Mouse (Mus musculus): ENCODE measurements around the gene Trank1. TPM values are rescaled to one million over a fixed set of nuclear protein-coding genes. Genes with fewer than 3 reads are reported as not detected.

Gene Trank1
- polyA plus RNA-seq, 1 experiment from 2014 or later = 12.5 TPM

- no peak for ATAC-seq
- no peak overlapping the region for H3K4me2 ChIP-seq (ENCODE audit: low read length)
- 97% methylated on average over 6 of the region's 6 CpGs for WGBS
- no peak overlapping the region for H3K4me3 ChIP-seq (replicated peaks; ENCODE audit: low read length)
- no peaks in the 10 kb centered on the region for H3K27me3 ChIP-seq (replicated peaks; ENCODE audit: control insufficient read depth, insufficient read depth, low read length)
- H3K9ac ChIP-seq (replicated peaks; ENCODE audit: low read depth, low read length) = no peak overlapping the region
- 0 out of 2 replicates have a peak, but pooled peaks cover 3% of the 10 kb centered on the region for H3K4me1 ChIP-seq (replicated peaks; ENCODE audit: control insufficient read depth, insufficient read depth, low read length)
- H3K27ac ChIP-seq (ENCODE audit: low read length) = no peak overlapping the region
- no peaks in the 10 kb centered on the region for H3K9me3 ChIP-seq (ENCODE audit: control insufficient read depth, low read length)
- H3K36me3 ChIP-seq (ENCODE audit: control insufficient read depth, insufficient read depth) = no peaks in the 10 kb centered on the region
Observed at GRCm38 (mm10) chr9:111382469-111382868, 70.9 kb downstream of the Trank1 start.

- Histone ChIP-seq H3K4me1 (replicated peaks; ENCODE audit: control insufficient read depth, insufficient read depth, low read length) (0 out of 2 replicates have a peak, but pooled peaks cover 3% of the 10 kb centered on the region), H3K9me3 (ENCODE audit: control insufficient read depth, low read length) (no peaks in the 10 kb centered on the region), H3K36me3 (ENCODE audit: control insufficient read depth, insufficient read depth) (no peaks in the 10 kb centered on the region), H3K27ac (ENCODE audit: low read length) (no peak overlapping the region), H3K9ac (replicated peaks; ENCODE audit: low read depth, low read length) (no peak overlapping the region), H3K27me3 (replicated peaks; ENCODE audit: control insufficient read depth, insufficient read depth, low read length) (no peaks in the 10 kb centered on the region), H3K4me2 (ENCODE audit: low read length) (no peak overlapping the region), H3K4me3 (replicated peaks; ENCODE audit: low read length) (no peak overlapping the region)
- ATAC-seq = no peak
- 80% methylated on average over 3 of the region's 3 CpGs for WGBS
Observed at GRCm38 (mm10) chr9:111383046-111383445, 71.5 kb downstream of the Trank1 start.

- Histone ChIP-seq H3K4me2 (ENCODE audit: low read length) (no peak overlapping the region), H3K27me3 (replicated peaks; ENCODE audit: control insufficient read depth, insufficient read depth, low read length) (no peaks in the 10 kb centered on the region), H3K4me3 (replicated peaks; ENCODE audit: low read length) (no peak overlapping the region), H3K27ac (ENCODE audit: low read length) (no peak overlapping the region; the same call in 1 of the 2 replicates), H3K4me1 (replicated peaks; ENCODE audit: control insufficient read depth, insufficient read depth, low read length) (0 out of 2 replicates have a peak, but pooled peaks cover 3% of the 10 kb centered on the region), H3K9me3 (ENCODE audit: control insufficient read depth, low read length) (no peaks in the 10 kb centered on the region), H3K36me3 (ENCODE audit: control insufficient read depth, insufficient read depth) (no peaks in the 10 kb centered on the region), H3K9ac (replicated peaks; ENCODE audit: low read depth, low read length) (no peak overlapping the region)
- WGBS = 38% methylated on average over 3 of the region's 3 CpGs
- ATAC-seq = peak; percentile 49; the same call in 1 of the 2 replicates
Observed at GRCm38 (mm10) chr9:111383756-111384155, 72.2 kb downstream of the Trank1 start.

- Histone ChIP-seq H3K4me3 (replicated peaks; ENCODE audit: low read length) (no peak overlapping the region), H3K4me1 (replicated peaks; ENCODE audit: control insufficient read depth, insufficient read depth, low read length) (0 out of 2 replicates have a peak, but pooled peaks cover 3% of the 10 kb centered on the region), H3K27ac (ENCODE audit: low read length) (no peak overlapping the region), H3K9ac (replicated peaks; ENCODE audit: low read depth, low read length) (no peak overlapping the region), H3K36me3 (ENCODE audit: control insufficient read depth, insufficient read depth) (no peaks in the 10 kb centered on the region), H3K4me2 (ENCODE audit: low read length) (no peak overlapping the region), H3K9me3 (ENCODE audit: control insufficient read depth, low read length) (no peaks in the 10 kb centered on the region), H3K27me3 (replicated peaks; ENCODE audit: control insufficient read depth, insufficient read depth, low read length) (no peaks in the 10 kb centered on the region)
- WGBS = 90% methylated on average over 5 of the region's 5 CpGs
- ATAC-seq = no peak
Observed at GRCm38 (mm10) chr9:111385526-111386491, 74.3 kb downstream of the Trank1 start.

- Histone ChIP-seq H3K27me3 (replicated peaks; ENCODE audit: control insufficient read depth, insufficient read depth, low read length) (no peaks in the 10 kb centered on the region), H3K36me3 (ENCODE audit: control insufficient read depth, insufficient read depth) (no peaks in the 10 kb centered on the region), H3K4me2 (ENCODE audit: low read length) (no peak overlapping the region), H3K4me3 (replicated peaks; ENCODE audit: low read length) (no peak overlapping the region), H3K9ac (replicated peaks; ENCODE audit: low read depth, low read length) (no peak overlapping the region), H3K9me3 (ENCODE audit: control insufficient read depth, low read length) (no peaks in the 10 kb centered on the region), H3K27ac (ENCODE audit: low read length) (no peak overlapping the region), H3K4me1 (replicated peaks; ENCODE audit: control insufficient read depth, insufficient read depth, low read length) (0 out of 2 replicates have a peak, but pooled peaks cover 3% of the 10 kb centered on the region)
- ATAC-seq = no peak
- 83% methylated on average over 2 of the region's 2 CpGs for WGBS
Observed at GRCm38 (mm10) chr9:111386569-111386968, 75.0 kb downstream of the Trank1 start.

GRCm38 (mm10) chr9:111387576-111387975, 76.0 kb downstream of the Trank1 start:
- Histone ChIP-seq H3K4me1 (replicated peaks; ENCODE audit: control insufficient read depth, insufficient read depth, low read length) (0 out of 2 replicates have a peak, but pooled peaks cover 3% of the 10 kb centered on the region), H3K9ac (replicated peaks; ENCODE audit: low read depth, low read length) (no peak overlapping the region), H3K4me3 (replicated peaks; ENCODE audit: low read length) (no peak overlapping the region), H3K36me3 (ENCODE audit: control insufficient read depth, insufficient read depth) (no peaks in the 10 kb centered on the region), H3K4me2 (ENCODE audit: low read length) (no peak overlapping the region), H3K27me3 (replicated peaks; ENCODE audit: control insufficient read depth, insufficient read depth, low read length) (no peaks in the 10 kb centered on the region), H3K27ac (ENCODE audit: low read length) (no peak overlapping the region), H3K9me3 (ENCODE audit: control insufficient read depth, low read length) (no peaks in the 10 kb centered on the region)
- ATAC-seq = no peak
- 87% methylated on average over 4 of the region's 4 CpGs for WGBS

GRCm38 (mm10) chr9:111390016-111390415, 78.5 kb downstream of the Trank1 start:
- Histone ChIP-seq H3K4me3 (replicated peaks; ENCODE audit: low read length) (no peak overlapping the region), H3K9me3 (ENCODE audit: control insufficient read depth, low read length) (no peaks in the 10 kb centered on the region), H3K9ac (replicated peaks; ENCODE audit: low read depth, low read length) (no peak overlapping the region), H3K27ac (ENCODE audit: low read length) (no peak overlapping the region), H3K36me3 (ENCODE audit: control insufficient read depth, insufficient read depth) (no peaks in the 10 kb centered on the region), H3K4me1 (replicated peaks; ENCODE audit: control insufficient read depth, insufficient read depth, low read length) (no peaks in the 10 kb centered on the region), H3K4me2 (ENCODE audit: low read length) (no peak overlapping the region), H3K27me3 (replicated peaks; ENCODE audit: control insufficient read depth, insufficient read depth, low read length) (no peaks in the 10 kb centered on the region)
- no peak for ATAC-seq
- 74% methylated on average over 9 of the region's 9 CpGs for WGBS

GRCm38 (mm10) chr9:111391036-111391435, 79.5 kb downstream of the Trank1 start:
- Histone ChIP-seq H3K9me3 (ENCODE audit: control insufficient read depth, low read length) (no peaks in the 10 kb centered on the region), H3K36me3 (ENCODE audit: control insufficient read depth, insufficient read depth) (no peaks in the 10 kb centered on the region), H3K4me3 (replicated peaks; ENCODE audit: low read length) (no peak overlapping the region), H3K27ac (ENCODE audit: low read length) (no peak overlapping the region), H3K9ac (replicated peaks; ENCODE audit: low read depth, low read length) (no peak overlapping the region), H3K4me2 (ENCODE audit: low read length) (no peak overlapping the region), H3K27me3 (replicated peaks; ENCODE audit: control insufficient read depth, insufficient read depth, low read length) (no peaks in the 10 kb centered on the region), H3K4me1 (replicated peaks; ENCODE audit: control insufficient read depth, insufficient read depth, low read length) (no peaks in the 10 kb centered on the region)
- ATAC-seq = no peak
- 84% methylated on average over 8 of the region's 8 CpGs for WGBS

GRCm38 (mm10) chr9:111391926-111392442, 80.4 kb downstream of the Trank1 start:
- Histone ChIP-seq H3K36me3 (ENCODE audit: control insufficient read depth, insufficient read depth) (no peaks in the 10 kb centered on the region), H3K9ac (replicated peaks; ENCODE audit: low read depth, low read length) (no peak overlapping the region), H3K4me3 (replicated peaks; ENCODE audit: low read length) (no peak overlapping the region), H3K9me3 (ENCODE audit: control insufficient read depth, low read length) (no peaks in the 10 kb centered on the region), H3K4me1 (replicated peaks; ENCODE audit: control insufficient read depth, insufficient read depth, low read length) (no peaks in the 10 kb centered on the region), H3K27me3 (replicated peaks; ENCODE audit: control insufficient read depth, insufficient read depth, low read length) (no peaks in the 10 kb centered on the region), H3K27ac (ENCODE audit: low read length) (no peak overlapping the region), H3K4me2 (ENCODE audit: low read length) (no peak overlapping the region)
- WGBS = 87% methylated on average over 18 of the region's 18 CpGs
- ATAC-seq = no peak
